Mouse (Mus musculus) duodenum, adult 2 months (tissue): Measurements from ENCODE around the gene Lyz1. TPM values are rescaled to one million over a fixed set of nuclear protein-coding genes. Genes with fewer than 3 reads are reported as not detected.

Experiments used
- polyA plus RNA-seq: library from polyadenylated mRNA; depleted of rRNA; stranded (reverse); fragments of >200 nt; gene quantifications from 2 replicates; pipeline ENCODE4 v1.2.3, GENCODE M21; 2012; ENCODE audit warnings: low replicate concordance; rRNA removed

The Lyz1 gene
- polyA plus RNA-seq, result 570 and 1,587 TPM in 2 replicates

DNA sequence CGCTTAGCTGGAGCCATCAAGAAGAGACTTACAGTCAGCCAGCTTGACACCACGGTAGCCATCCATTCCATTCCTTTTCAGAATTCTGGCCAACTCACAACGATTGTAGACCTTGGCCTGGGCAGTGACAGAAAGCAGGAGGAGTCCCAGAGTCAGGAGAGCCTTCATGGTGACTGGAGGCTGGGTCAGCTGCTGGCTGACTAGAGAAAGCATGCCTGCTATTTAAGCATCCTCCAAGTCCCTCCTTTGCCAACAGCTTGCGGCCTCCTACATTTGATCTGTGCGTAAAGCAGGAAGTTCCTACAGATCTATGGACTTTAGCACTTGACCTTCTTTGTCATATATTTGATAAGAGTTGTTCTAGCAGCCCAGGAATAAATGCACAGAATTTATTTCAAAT is at the start of gene Lyz1:
Lyz1 (minus strand) TSS at position 198 of the 400 bp plus-strand sequence.

DNA sequence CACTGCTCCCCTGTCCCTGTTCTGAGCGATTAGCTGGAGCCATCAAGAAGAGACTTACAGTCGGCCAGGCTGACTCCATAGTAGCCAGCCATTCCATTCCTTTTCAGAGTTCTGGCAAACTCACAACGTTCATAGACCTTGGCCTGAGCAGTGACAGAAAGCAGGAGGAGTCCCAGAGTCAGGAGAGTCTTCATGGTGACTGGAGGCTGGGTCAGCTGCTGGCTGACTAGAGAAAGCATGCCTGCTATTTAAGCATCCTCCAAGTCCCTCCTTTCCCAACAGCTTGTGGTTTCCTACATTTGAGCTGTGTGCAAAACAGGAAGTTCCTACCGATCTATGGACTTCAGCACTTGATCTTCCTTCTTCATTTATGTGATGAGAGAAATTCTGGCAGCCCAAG is 10.6 kb downstream of the Lyz1 start, which contains the start of gene Lyz2:
Lyz2 (minus strand) TSS at position 273 of the 400 bp plus-strand sequence.

DNA sequence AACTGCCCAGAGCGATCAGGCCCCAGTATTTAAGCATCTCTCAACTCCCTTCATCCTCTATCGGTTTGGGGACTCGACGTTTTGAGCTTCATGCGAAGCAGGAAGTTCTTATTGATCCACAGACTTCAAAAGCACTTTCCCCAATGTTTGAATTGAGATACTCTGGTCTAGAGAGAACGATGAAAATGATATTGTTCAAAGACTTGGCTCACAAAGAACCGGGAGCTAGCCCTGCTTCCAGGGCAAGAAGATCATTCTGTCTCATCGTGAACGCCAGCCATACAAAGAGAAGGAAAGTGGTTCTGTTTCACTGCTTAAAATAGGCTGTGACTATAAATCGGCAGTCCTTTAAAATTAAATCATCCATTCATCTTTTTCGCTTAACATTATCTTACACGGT is 54.1 kb downstream of the Lyz1 start, which contains the start of gene 9530003J23Rik:
9530003J23Rik (minus strand) TSS at position 101 of the 400 bp plus-strand sequence.

Other genes starting within 250 kb of the Lyz1 start
- not detected in 2 replicates for gene Lrrc10, start 247.5 kb downstream of the Lyz1 start, polyA plus RNA-seq
- 16.4 and 17.2 TPM in 2 replicates for gene Cct2, start 229.1 kb downstream of the Lyz1 start, polyA plus RNA-seq
- gene Frs2, start 144.3 kb downstream of the Lyz1 start, polyA plus RNA-seq, result 2.4 and 2.8 TPM in 2 replicates
- 22.3 and 26.8 TPM in 2 replicates for gene Yeats4, start 68.4 kb downstream of the Lyz1 start, polyA plus RNA-seq
- not detected in 2 replicates for gene 9530003J23Rik, start 54.2 kb downstream of the Lyz1 start, polyA plus RNA-seq
- 24.2 and 36.9 TPM in 2 replicates for gene Lyz2, start 10.5 kb downstream of the Lyz1 start, polyA plus RNA-seq
- 27.4 and 33.8 TPM in 2 replicates for gene Cpsf6, start 87.1 kb upstream of the Lyz1 start, polyA plus RNA-seq